Mouse (Mus musculus) CH12.LX (cell line): ENCODE results near the gene Ccdc158. TPM values are rescaled to one million over a fixed set of nuclear protein-coding genes. Genes with fewer than 3 reads are reported as not detected.

Experiments used
- DNase-seq: peaks from one replicate; pipeline ENCODE4 v3.0.0-alpha.2; 2013; ENCODE audit errors: extremely low read depth
- H3K27ac ChIP-seq: 2 replicates; pipeline ENCODE4 v1.5.1; 2012; ENCODE audit warnings: low read depth, mild to moderate bottlenecking, control low read depth, moderate library complexity; ENCODE audit not compliant: insufficient read depth
- H3K27me3 ChIP-seq: replicated peaks from 2 replicates; pipeline ENCODE3; 2012; ENCODE audit warnings: inconsistent platforms
- H3K36me3 ChIP-seq, 2 experiments: replicated peaks in 1 of 2; 2 replicates each; pipeline versions ENCODE3 to v1.6.1; 2012; ENCODE audit warnings: inconsistent platforms in 1 of 2, low read length in 1 of 2, mild to moderate bottlenecking in 1 of 2, mixed read lengths in 1 of 2, moderate library complexity in 1 of 2; ENCODE audit not compliant: control insufficient read depth in 1 of 2, insufficient read depth in 1 of 2
- H3K4me1 ChIP-seq, 2 experiments: 2 replicates each; pipeline ENCODE4 v1.6.1; 2012; ENCODE audit warnings: inconsistent platforms in 1 of 2, moderate library complexity in 1 of 2; ENCODE audit not compliant: insufficient read depth in 2 of 2, control insufficient read depth in 1 of 2
- H3K4me2 ChIP-seq: 2 replicates; pipeline ENCODE4 v1.6.1; 2012; ENCODE audit warnings: low read depth, mild to moderate bottlenecking, control low read depth; ENCODE audit not compliant: poor library complexity, insufficient read depth, severe bottlenecking
- H3K4me3 ChIP-seq, 3 experiments: fragments of 150-350 bp in 1 of 3; sonication (generic) in 1 of 3; replicated peaks in 1 of 3; 2 replicates each; pipeline versions ENCODE3 to v1.5.1; 2011 to 2012; ENCODE audit warnings: low read depth in 2 of 3, low read length in 2 of 3, mild to moderate bottlenecking in 2 of 3, moderate library complexity in 2 of 3, control low read depth in 1 of 3, improper control_type of control experiment in 1 of 3, inconsistent platforms in 1 of 3, mixed read lengths in 1 of 3; ENCODE audit not compliant: poor library complexity in 1 of 3
- H3K79me2 ChIP-seq: replicated peaks from 2 replicates; pipeline ENCODE4 v1.6.1; 2012; ENCODE audit warnings: mild to moderate bottlenecking, moderate library complexity; ENCODE audit not compliant: control insufficient read depth, poor library complexity, insufficient read depth, severe bottlenecking; ENCODE audit errors: extremely low read depth
- H3K9ac ChIP-seq: 2 replicates; pipeline ENCODE4 v1.6.1; 2012; ENCODE audit warnings: low read depth, mild to moderate bottlenecking, control low read depth, moderate library complexity; ENCODE audit not compliant: insufficient read depth
- H3K9me3 ChIP-seq: replicated peaks from 2 replicates; pipeline ENCODE3; 2012; ENCODE audit warnings: low read length, inconsistent platforms, mixed read lengths
- BHLHE40 ChIP-seq: IDR thresholded peaks from 2 replicates; pipeline ENCODE4 v1.6.1; 2011; ENCODE audit warnings: mild to moderate bottlenecking, low read depth, low read length, improper control_type of control experiment
- CHD2 ChIP-seq: IDR thresholded peaks from 2 replicates; pipeline ENCODE4 v1.6.1; 2011; ENCODE audit warnings: low read length, improper control_type of control experiment
- EP300 ChIP-seq: IDR thresholded peaks from 2 replicates; pipeline ENCODE4 v1.6.1; 2011; ENCODE audit warnings: low read length, improper control_type of control experiment
- JUND ChIP-seq: conservative IDR thresholded peaks from 2 replicates; pipeline ENCODE4 v1.6.1; 2011; ENCODE audit warnings: low read depth, low read length, improper control_type of control experiment
- KAT2A ChIP-seq: IDR thresholded peaks from 2 replicates; pipeline ENCODE4 v1.6.1; 2012; ENCODE audit warnings: low read length, improper control_type of control experiment, inconsistent platforms; ENCODE audit not compliant: insufficient replicate concordance
- MAFK ChIP-seq: IDR thresholded peaks from 2 replicates; pipeline ENCODE4 v1.6.1; 2011; ENCODE audit warnings: low read length, improper control_type of control experiment; ENCODE audit not compliant: insufficient replicate concordance
- MAZ ChIP-seq: IDR thresholded peaks from 2 replicates; pipeline ENCODE4 v1.6.1; 2012; ENCODE audit warnings: low read depth, mild to moderate bottlenecking, inconsistent platforms, low read length, improper control_type of control experiment, moderate library complexity
- MYC ChIP-seq: IDR thresholded peaks from 2 replicates; pipeline ENCODE4 v1.6.1; 2011; ENCODE audit warnings: low read depth, mild to moderate bottlenecking, improper control_type of control experiment, low read length
- NELFE ChIP-seq: IDR thresholded peaks from 2 replicates; pipeline ENCODE4 v1.6.1; 2011; ENCODE audit warnings: low read depth, low read length, improper control_type of control experiment
- PAX5 ChIP-seq: IDR thresholded peaks from 2 replicates; pipeline ENCODE4 v1.6.1; 2012; ENCODE audit warnings: low read length, inconsistent platforms, mixed read lengths
- RAD21 ChIP-seq: IDR thresholded peaks from 2 replicates; pipeline ENCODE4 v1.6.1; 2011; ENCODE audit warnings: low read depth, mild to moderate bottlenecking, low read length, improper control_type of control experiment, moderate library complexity
- SIN3A ChIP-seq: IDR thresholded peaks from 2 replicates; pipeline ENCODE4 v1.6.1; 2012; ENCODE audit warnings: low read length, improper control_type of control experiment, inconsistent platforms
- TBP ChIP-seq: conservative IDR thresholded peaks from 2 replicates; pipeline ENCODE4 v1.6.1; 2011; ENCODE audit warnings: low read depth, low read length, improper control_type of control experiment
- TCF12 ChIP-seq: IDR thresholded peaks from 2 replicates; pipeline ENCODE4 v1.6.1; 2014; ENCODE audit warnings: low read depth, mild to moderate bottlenecking, inconsistent platforms, low read length, improper control_type of control experiment
- USF2 ChIP-seq: conservative IDR thresholded peaks from 2 replicates; pipeline ENCODE4 v1.6.1; 2011; ENCODE audit warnings: low read depth, low read length, improper control_type of control experiment
- ZC3H11A ChIP-seq: IDR thresholded peaks from 2 replicates; pipeline ENCODE4 v1.6.1; 2012; ENCODE audit warnings: low read depth, mild to moderate bottlenecking, inconsistent platforms, low read length, improper control_type of control experiment
- ZKSCAN1 ChIP-seq: IDR thresholded peaks from 2 replicates; pipeline ENCODE4 v1.6.1; 2012; ENCODE audit warnings: low read depth, inconsistent platforms, low read length, improper control_type of control experiment, borderline replicate concordance
- ZMIZ1 ChIP-seq: IDR thresholded peaks from 2 replicates; pipeline ENCODE4 v1.6.1; 2012; ENCODE audit warnings: low read depth, mild to moderate bottlenecking, inconsistent platforms, low read length, improper control_type of control experiment
- ZNF384 ChIP-seq: IDR thresholded peaks from 2 replicates; pipeline ENCODE4 v1.6.1; 2012; ENCODE audit warnings: low read depth, low read length, improper control_type of control experiment, inconsistent platforms
- dilution Hi-C: fragments of 300-500 bp; cut with MboI; formaldehyde crosslinking; loops from 2 replicates; pipeline ENCODE4 v1.14.3; 2020; ENCODE audit warnings: low sequenced_read_pairs; ENCODE audit not compliant: extremely low pct_unique_long_range_greater_than_20kb, extremely low pct_ligation_motif_present
- in situ Hi-C: fragments of 300-500 bp; cut with MboI; formaldehyde crosslinking; loops from 3 replicates; pipeline ENCODE4 v1.14.3; 2019; ENCODE audit warnings: low sequenced_read_pairs, low pct_ligation_motif_present, low pct_unique_long_range_greater_than_20kb, mixed read lengths
- polyA plus RNA-seq: library from polyadenylated mRNA; unstranded; fragments of >175 nt; gene quantifications from 2 replicates; pipeline ENCODE4 v1.2.1, GENCODE M21; 2012; ENCODE audit warnings: low read depth; ENCODE audit not compliant: insufficient read length
- total RNA-seq, 2 experiments: library from RNA; depleted of rRNA; stranded (reverse); fragments of 300-350 nt in 1 of 2; fragments of >200 nt in 1 of 2; gene quantifications; 2 replicates each; pipeline ENCODE4 v1.2.3; 2012 to 2014

Ccdc158 gene
- total and polyA plus RNA-seq, 3 experiments = not detected

DNA sequence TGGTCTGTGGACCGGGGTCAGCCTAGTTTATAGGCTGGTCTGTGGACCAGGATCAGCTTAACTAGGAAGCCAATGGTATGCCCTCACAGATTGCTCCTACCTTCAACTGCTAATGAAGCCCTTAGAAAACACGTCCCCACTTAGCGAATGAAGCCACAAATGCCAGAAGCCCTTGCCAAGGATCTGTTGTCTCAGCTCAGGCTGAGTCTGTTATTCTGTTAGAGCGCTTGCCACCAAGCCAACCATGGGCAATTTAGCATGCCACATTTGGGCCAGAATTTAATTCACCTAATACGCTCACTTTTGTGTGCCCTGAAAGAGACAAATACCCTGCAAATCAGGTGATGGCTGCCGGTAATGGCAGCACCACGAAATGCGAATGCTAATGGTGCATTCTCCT, 28.6 kb upstream of the Ccdc158 start:
- H3K4me3 ChIP-seq = no peak overlapping the region
- dilution Hi-C loops (no loop called here), in situ Hi-C loops (no loop called here)
- TF ChIP-seq KAT2A = no peak
- no peak for TF ChIP-seq RAD21
- TF ChIP-seq TBP = no peak
- TF ChIP-seq TCF12 = no peak
- TF ChIP-seq BHLHE40 = no peak
- TF ChIP-seq CHD2 = no peak
- no peak for TF ChIP-seq ZMIZ1
- no peak for TF ChIP-seq ZKSCAN1
- no peak for TF ChIP-seq USF2
- TF ChIP-seq MAZ = no peak
- no peak for TF ChIP-seq PAX5
- TF ChIP-seq MYC = no peak
- no peaks in the 10 kb centered on the region for H3K36me3 ChIP-seq
- no peaks in the 10 kb centered on the region for H3K79me2 ChIP-seq
- H3K27ac ChIP-seq = no peak overlapping the region
- no peak overlapping the region for H3K4me2 ChIP-seq
- H3K9ac ChIP-seq = no peak overlapping the region
- no peaks in the 10 kb centered on the region for H3K9me3 ChIP-seq
- no peaks in the 10 kb centered on the region for H3K4me1 ChIP-seq
- no peaks in the 10 kb centered on the region for H3K27me3 ChIP-seq
- no peak for DNase-seq

DNA sequence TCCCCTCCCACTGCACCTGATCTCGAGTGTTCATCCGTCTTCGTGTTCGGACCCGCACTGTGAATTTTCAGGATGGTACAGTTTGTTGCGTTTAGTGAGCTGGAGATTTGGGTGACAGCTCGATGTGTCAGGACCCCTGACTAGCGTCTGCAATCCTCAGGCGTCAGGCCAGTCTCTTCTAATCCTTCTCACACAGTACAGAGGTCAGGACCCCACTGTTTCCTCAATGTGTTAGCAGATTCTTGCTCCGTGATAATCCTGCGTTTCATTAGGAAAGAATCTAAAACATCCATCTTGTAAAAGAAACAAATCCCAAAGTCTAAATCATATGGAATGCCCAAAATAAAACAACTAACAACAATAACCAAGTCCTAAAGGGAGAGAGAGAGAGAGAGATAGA, 26.7 kb upstream of the Ccdc158 start:
- in situ Hi-C loops = no loop called here

More for the DNA sequence above, 26.7 kb upstream of the Ccdc158 start:
- H3K27me3 ChIP-seq = no peaks in the 10 kb centered on the region
- H3K4me2 ChIP-seq = no peak overlapping the region
- H3K4me1 ChIP-seq = no peaks in the 10 kb centered on the region
- no peaks in the 10 kb centered on the region for H3K36me3 ChIP-seq
- H3K79me2 ChIP-seq = no peaks in the 10 kb centered on the region
- no peak for DNase-seq
- no peak overlapping the region for H3K9ac ChIP-seq
- no peak overlapping the region for H3K4me3 ChIP-seq
- H3K27ac ChIP-seq = no peak overlapping the region
- dilution Hi-C loops = no loop called here
- TF ChIP-seq ZNF384 (no peak), MAFK (no peak), BHLHE40 (no peak), JUND (no peak), ZC3H11A (no peak), TBP (no peak), TCF12 (no peak), NELFE (no peak), USF2 (no peak), SIN3A (no peak), RAD21 (no peak), MAZ (no peak), EP300 (no peak), ZMIZ1 (no peak)
- no peaks in the 10 kb centered on the region for H3K9me3 ChIP-seq
